Mouse (Mus musculus) brain, embryonic 14.5 days (tissue): ENCODE data around the gene Agrp. TPM values are rescaled to one million over a fixed set of nuclear protein-coding genes. Genes with fewer than 3 reads are reported as not detected.

Source experiments
- DNase-seq: peaks from one replicate; pipeline ENCODE4 v3.0.0-alpha.2; 2011; ENCODE audit warnings: low read depth
- CTCF ChIP-seq: fragments of 200-500 bp; IDR thresholded peaks from 2 replicates; pipeline ENCODE4 v1.5.1; 2012; ENCODE audit warnings: inconsistent platforms, mild to moderate bottlenecking, moderate library complexity, borderline replicate concordance; ENCODE audit not compliant: insufficient read depth, insufficient read length; ENCODE audit errors: extremely low read depth
- POLR2A ChIP-seq: fragments of 200-500 bp; IDR thresholded peaks from 2 replicates; pipeline ENCODE4 v1.6.1; 2012; ENCODE audit warnings: mild to moderate bottlenecking, inconsistent platforms, borderline replicate concordance; ENCODE audit not compliant: poor library complexity, insufficient read depth, insufficient read length, severe bottlenecking; ENCODE audit errors: extremely low read depth
- polyA plus RNA-seq: library from polyadenylated mRNA; depleted of rRNA; stranded (reverse); fragments of >200 nt; gene quantifications from 2 replicates; pipeline ENCODE4 v1.2.3, GENCODE M21; 2012

Gene Agrp
- polyA plus RNA-seq, 1 experiment = 0.26 TPM

- DNase-seq = no peak
- no peak for TF ChIP-seq CTCF
- TF ChIP-seq POLR2A = no peak
Observed at GRCm38 (mm10) chr8:105552824-105553223, 84.4 kb downstream of the Agrp start.

DNA sequence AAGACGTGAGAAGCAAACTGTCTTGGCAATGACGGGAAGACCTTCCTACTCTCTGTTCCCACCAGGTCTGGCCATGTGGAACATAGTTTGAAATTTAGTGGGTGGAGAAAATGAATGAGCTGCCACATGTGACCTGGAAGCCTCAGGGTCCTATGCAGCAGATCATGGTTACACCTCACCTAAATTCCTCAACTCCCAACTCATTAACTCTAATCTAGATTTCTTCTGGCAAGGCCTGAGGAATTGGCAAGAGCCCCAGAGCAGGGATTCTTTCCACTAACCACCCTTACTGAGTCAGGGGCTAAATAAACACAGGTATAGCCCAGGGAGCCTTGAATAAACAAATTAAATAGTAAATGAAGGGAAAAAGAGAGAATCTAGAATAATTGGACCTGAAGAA is 85.2 kb downstream of the Agrp start:
- no peak for DNase-seq

GRCm38 (mm10) chr8:105550083-105550482 is 87.1 kb downstream of the Agrp start:
- DNase-seq = no peak
- no peak for TF ChIP-seq POLR2A
- no peak for TF ChIP-seq CTCF

More for the DNA sequence above, 85.2 kb downstream of the Agrp start:
- TF ChIP-seq CTCF = no peak
- no peak for TF ChIP-seq POLR2A

GRCm38 (mm10) chr8:105549506-105549905 is 87.7 kb downstream of the Agrp start:
- no peak for TF ChIP-seq POLR2A
- no peak for TF ChIP-seq CTCF
- no peak for DNase-seq

DNA sequence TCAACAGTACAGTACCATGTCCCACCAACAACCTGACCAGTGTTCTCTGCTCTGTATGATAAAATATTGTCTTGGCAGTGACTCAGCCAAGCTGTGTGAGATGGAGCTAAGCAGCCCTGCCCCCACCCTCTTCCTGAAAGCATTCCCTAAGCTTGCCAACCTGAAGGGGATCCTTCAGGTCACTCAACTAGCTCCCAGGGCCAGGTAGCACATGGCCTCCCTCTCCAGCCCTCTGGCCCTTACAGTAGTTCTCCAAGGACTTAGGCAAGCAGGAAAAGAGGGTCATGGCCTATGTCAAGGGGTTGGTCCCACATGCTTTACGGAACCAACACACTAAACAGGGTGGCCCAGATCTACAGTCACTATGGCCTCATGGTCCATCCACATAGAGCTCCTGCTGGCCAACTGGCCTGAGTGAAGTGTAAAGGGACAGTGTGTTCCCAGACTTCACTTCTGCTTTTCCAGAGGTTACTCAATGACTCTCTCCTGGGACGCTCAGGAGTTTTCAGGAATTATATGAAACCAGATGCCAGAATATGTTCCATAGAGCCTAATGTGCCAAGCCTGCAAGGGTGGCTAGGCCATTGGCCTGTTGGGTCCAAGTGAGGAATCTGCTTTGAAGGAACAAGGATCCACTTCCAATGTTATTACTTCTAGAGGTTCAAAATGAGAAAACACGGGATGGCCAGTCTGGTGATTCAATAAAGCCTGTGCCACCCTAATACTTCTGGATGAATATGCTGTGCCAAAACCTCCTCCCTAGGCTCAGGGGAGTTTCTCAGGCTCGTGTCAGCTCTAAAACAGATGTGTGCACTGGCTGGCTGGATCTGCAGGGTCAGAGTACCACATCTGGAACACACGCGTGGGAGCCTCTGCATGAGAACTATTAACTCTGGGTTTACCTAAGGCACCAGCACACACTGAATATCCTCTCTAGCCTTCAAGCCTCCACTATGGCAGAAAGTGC is 90.5 kb downstream of the Agrp start:
- TF ChIP-seq POLR2A = no peak
- TF ChIP-seq CTCF = no peak
- no peak for DNase-seq

DNA sequence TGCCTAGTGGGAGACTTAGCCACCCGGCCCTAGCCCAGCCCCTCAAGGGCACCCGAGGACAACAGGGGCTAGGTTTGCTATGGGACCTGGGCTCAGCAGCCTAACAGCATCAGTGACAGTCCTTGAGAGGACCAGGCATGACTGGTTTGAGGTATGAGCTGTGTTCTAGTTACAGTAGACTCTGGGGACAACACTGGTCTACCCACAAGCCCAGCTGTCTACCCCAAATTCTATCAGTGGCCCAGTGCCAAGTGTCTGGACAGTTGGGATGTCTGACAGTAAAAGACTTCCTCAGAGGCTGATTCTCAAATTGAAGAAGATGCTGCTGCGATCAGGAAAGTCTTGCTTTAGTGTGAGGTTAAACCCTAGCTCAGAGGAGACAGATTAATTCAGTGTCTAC is 91.9 kb downstream of the Agrp start:
- TF ChIP-seq CTCF (no peak), POLR2A (no peak)
- DNase-seq = no peak

DNA sequence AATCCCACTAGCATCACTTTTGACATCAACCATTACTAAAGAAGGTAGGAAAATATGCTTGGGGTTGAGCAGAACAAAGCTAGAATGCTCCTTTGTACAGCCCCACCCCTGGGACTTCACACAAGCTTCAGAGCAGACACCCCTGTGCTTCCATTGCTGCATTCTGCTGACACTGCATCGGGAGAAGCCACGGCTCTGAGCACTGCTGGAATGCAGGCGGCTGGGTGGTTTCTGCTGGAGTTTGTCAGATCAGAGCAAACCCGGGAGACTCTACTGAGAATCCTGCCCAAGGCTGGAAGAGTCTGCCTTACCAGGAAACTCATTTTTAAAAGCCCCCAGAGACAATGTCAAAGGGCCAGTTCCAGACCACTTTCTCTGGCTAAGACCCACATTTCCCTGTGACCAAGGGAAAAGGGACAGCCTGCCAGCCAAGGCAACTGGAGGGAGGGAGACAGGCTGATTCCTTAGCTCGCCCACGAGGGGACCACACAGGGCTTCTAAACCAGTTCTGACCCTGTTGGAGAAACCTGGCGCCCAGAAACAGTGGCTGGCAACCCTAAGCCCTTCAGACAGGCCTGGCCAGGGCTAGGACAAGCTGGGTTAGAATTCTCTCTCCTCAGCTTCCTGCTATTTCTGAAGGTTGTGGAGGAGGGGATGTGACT is 92.5 kb downstream of the Agrp start:
- no peak for TF ChIP-seq POLR2A
- no peak for TF ChIP-seq CTCF
- no peak for DNase-seq

- no peak for TF ChIP-seq CTCF
- no peak for TF ChIP-seq POLR2A
- no peak for DNase-seq
Observed at GRCm38 (mm10) chr8:105543703-105544102, 93.5 kb downstream of the Agrp start.

DNA sequence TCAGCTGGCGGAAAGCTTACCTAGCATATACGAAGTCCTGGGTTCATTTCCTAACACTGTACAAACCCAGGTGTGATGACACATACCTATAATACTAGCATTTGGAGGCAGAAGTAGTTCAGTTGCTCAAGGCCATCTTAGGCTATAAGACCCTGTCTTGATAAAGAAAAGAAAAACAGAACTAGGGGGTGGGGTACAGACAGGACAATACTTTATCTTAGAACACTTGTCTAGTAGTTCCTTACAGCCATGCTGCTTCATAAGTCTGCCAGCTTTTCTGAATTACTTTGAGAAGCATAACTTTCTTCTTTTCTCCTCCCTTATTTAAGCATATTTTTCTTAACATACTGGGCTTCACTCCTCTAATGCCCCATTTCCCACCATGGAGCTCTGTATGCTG is 94.4 kb downstream of the Agrp start:
- DNase-seq = no peak
- no peak for TF ChIP-seq CTCF
- TF ChIP-seq POLR2A = no peak

GRCm38 (mm10) chr8:105542032-105542656 is 95.0 kb downstream of the Agrp start:
- DNase-seq = no peak
- TF ChIP-seq POLR2A = no peak
- no peak for TF ChIP-seq CTCF

DNA sequence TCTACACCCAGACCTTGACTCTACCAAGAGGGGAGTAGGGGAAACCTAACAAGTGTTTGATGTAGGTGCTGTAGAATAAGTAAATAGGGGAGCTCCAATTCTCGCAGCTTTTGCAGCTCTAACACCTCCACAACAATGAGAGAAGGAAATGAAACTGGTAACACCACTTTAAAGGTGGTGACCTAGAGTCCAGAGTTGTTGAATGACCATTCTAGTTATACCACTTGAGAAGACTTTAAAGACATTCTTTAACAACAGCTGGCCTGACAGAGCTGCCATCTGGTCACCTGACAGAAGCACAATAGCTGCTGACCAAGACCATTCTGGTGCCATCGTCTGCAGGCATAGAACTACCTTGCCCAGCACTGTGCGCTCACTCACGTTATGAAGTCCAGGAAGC is 98.3 kb downstream of the Agrp start:
- TF ChIP-seq POLR2A (no peak), CTCF (no peak)
- no peak for DNase-seq

DNA sequence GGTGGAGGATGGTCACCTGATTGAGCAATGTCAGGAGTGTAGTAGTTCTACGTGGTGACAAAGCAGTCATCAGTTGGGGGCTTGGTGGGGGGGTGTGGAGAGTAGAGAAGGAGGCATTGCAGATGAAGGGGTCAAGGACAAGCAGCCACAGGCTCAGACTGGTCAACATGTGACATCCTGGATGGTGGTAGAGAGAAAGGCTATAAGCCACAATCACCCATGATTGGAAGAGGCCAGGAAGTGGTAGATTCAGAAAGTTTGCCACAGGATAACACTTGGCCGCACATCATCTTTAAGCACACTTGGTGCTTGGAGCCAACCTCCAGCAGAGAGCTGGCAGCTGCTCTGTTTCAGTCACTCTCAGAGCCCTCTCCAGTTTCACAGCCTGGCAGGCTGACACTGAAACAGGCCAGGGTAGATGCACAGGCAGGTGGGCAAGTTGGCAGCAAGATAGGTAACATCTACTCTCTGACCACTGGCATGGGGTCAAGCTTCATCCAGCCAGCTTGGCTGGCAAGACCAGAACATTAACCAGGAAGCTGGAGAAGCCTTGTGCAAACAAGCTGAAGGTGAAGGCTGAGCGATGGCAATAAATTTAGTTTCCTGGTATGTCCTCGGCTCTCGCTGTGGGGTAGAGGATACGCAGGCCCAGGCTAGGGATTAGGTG is 100.0 kb downstream of the Agrp start:
- TF ChIP-seq POLR2A (no peak), CTCF (no peak)
- no peak for DNase-seq
